Mouse (Mus musculus) bone marrow macrophage, adult 2 months (primary cell): ENCODE results near the gene Elavl4.

Experiments used
- CTCF ChIP-seq: IDR thresholded peaks from 2 replicates; pipeline ENCODE4 v1.5.1; 2012; ENCODE audit warnings: low read depth, mild to moderate bottlenecking, low read length, moderate library complexity
- POLR2A ChIP-seq: IDR thresholded peaks from 2 replicates; pipeline ENCODE4 v1.6.1; 2012; ENCODE audit warnings: mild to moderate bottlenecking, low read depth, low read length, borderline replicate concordance

DNA sequence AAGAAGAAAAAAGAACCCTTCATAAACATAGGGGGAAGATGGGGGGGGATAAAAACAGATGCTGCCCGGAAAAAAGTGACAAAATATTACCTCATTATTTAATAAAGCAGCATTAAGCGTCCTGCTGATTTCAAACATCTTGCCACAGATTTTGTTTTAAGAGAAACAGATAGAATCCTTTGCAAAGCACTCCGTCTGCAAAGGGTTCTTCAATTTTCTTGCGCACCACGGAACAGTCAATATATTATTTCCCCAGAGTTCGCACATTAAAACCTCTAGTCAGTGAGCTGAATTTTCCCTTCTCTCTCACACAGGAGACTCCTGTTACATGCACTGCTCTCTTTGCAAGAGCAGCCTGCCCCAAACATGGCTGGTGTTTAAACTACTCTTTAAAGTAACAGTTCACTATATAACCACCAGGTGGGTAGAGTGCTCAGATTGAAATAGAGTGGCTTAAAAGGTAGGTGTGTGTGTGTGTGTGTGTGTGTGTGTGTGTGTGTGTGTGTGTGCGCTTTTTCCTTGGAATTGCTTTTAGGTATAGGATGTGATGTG is 61.1 kb downstream of the Elavl4 start:
- TF ChIP-seq POLR2A (no peak), CTCF (no peak)
